Mouse (Mus musculus) kidney, adult 8-10 months (tissue): Measurements from ENCODE around the gene Ehf.

ENCODE experiments used
- DNase-seq, 2 experiments: peaks; one replicate each; pipeline ENCODE4 v3.0.0; 2022

Ehf gene

DNA sequence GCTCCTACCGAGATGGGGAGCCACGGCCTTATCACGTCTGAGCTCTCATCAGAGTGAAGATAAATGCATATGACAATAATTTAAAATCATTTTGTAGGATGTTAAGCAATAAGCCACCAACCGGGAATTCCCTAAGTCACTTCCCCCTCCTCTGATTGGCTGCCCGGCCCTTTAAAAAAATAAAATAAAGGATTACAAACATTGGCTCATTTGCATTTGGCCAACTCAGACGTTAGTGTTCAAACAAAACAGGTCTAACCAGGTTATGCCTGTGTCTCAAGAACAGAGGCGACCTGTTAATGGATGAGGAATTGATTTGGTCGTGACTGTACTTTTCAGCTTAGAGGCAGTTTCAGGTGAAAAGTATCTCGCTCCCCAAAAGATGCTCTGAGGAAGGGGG, at the start of gene Ehf:
Gene Ehf (minus strand): TSS at position 147 of the 400 bp plus-strand sequence.
- peak in 1 of 2 experiments; percentile 51 for DNase-seq

DNA sequence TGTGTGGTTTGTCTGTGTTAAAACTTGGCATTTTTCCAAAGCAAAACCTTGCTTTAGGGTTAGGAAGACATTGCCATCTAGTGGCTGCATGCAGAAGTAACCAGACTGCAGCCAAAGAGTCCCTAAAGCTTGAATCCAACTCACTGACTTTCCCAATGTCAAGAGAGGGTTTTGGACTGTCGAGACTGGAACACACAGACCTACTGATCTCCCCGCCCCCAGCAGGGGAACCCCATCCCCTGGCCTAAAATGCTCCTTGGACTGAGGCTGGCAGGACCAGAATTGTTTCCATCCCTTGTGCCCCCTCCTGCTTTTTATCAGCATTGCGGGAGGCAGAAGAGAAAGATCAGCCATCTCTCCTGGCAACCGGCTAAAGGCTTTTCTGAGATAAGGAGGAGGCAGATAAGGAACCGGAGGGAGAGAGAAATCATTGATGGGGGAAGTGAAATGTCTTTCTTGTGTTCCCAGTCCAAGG, 44.4 kb upstream of the Ehf start:
- DNase-seq, result peak; percentile 34 to 61

DNA sequence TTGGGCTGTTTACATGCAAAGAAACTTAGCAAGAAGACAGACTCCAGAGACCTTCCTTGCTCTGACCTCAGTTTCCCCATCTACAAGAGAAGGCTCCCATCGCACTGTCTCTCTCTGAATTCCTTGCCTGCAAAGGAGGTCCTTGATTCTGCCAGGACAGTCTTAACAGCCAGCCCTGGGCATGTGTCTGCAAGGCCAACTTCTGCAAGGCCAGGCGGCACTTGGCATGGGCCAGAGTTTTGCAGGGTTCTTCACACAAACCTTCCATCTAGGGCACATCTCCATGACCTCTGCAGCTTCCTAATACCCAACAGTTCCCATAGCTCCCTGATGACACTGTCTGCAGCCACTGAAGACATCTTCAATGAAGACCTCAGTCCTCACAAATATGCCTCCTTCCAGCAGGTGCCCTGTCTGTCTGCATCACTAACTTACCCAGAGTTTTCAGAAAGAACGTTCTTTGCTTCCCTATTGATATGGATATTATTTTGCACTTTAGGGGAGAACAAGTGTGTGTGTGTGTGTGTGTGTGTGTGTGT, 43.7 kb upstream of the Ehf start:
- DNase-seq, result no peak

DNA sequence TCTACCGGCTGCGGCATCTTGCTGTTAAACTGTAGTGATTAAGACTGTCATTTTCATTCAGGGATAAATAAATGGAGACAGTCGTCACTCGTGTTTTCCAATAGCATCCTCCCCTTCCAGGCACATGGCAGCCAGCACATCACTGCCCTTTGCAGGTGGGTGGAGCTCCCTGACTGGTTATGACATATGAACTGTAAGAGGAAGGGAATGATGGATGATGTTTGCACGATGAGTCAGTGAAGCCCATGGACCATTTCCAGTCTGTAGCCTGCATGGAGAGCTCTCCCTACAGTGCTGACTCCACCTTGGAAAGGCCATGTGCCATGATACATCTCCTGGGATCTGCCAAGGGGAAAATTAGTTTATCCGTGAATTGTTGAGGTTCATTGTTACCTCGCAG, 40.5 kb upstream of the Ehf start:
- no peak for DNase-seq

DNA sequence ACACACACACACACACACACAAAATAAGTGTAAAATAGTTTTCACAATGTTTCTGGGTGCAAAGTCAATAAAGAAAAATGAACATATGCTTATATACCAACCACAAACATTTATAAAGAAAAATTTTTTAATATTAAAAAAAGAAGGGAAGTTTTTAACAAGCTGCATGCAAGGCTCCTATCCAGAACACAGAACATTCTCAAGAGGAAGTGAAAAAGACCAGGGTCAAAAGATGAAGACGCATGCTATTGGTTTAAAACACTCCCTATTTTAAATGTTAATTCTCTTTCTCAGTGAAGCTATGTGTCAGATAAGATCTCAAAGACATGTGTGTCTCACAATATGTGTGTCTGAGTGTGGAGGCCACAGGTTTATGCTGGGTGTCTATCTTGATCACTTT, 39.0 kb upstream of the Ehf start:
- no peak for DNase-seq

DNA sequence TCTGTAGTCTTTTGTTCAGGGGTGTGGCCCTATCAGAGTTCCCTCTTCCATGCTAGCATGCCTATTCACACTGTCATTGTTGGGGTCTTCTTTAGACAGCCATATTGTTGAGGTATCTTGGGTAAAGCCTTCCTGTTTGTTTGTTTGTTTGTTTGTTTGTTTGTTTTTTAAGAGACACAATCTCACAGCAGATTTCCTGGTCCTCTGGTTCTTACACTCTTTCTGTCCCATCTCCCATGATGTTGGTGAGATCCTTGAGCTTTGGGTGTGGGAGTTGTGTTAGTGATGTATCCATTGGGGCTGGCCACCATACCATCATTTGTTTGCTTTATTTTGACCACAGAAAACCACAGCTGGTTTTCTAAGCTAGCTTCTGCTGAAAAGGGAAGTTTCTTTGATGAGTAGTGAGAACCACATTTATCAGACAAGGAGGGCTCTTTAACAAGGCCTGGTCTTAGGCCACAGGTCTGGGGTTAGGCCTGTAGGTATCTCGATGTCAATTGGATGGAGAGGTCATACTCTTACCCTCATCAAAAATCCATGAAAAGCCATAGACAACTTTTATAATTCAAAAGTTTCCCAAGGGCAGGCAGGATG, 38.4 kb upstream of the Ehf start:
- DNase-seq, result no peak

DNA sequence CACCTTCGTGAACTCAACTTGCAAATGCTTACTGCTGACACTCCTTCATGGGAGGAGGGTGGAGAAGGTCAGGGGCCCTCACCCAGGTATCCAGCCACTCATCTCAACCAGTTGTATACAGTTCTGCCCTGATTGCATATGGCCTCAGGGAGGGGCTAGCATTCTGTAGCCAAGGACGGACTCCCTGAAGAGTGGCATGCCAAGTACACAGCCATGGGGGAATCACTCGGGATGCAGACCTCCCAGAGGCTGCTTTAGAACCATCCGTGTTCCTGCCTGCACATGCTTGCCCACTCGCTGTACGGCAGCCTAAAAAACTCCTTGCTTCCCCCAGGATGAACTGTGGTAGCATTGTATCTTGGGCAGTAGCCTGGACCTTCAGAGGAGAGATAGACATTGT, 35.6 kb upstream of the Ehf start:
- DNase-seq, result no peak

DNA sequence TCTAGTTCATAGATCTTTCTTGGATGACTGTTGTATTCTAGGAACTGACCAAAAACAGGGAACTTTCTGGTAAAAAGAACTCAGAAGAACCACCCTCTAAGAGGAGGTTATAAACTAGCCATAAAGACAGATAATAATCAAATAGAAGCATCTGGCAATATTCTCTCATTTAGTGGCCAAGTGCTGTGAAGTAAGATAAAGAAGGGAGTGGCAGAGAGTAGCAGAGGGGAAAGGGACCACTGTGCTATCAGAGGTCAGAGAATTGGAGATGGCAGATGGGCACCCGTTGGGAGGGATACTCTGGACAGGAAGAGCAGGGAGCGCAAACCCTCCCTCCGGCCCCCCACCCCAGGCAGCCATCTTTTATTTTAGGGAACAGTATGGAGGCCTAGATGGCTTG, 34.3 kb upstream of the Ehf start:
- DNase-seq, result no peak

DNA sequence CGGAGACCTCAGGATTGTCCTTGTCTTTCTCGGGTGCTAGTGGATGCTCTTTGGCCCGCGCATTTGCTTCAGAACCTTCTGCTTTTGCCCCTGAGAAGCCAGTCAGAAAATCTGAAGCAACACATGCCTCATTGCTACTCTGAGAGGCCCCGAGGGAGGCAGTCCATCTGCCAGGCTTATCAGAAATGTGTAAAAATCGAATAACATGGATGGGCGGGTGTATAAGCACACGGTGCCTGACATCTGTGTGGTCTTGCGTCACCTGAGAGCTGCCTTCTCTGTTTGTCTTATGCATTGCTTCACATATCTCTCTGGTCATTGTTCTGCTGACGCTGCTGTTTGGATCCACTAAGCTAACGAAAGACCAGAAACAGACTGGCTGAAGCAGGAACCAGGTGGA, 33.5 kb upstream of the Ehf start:
- DNase-seq, result no peak

DNA sequence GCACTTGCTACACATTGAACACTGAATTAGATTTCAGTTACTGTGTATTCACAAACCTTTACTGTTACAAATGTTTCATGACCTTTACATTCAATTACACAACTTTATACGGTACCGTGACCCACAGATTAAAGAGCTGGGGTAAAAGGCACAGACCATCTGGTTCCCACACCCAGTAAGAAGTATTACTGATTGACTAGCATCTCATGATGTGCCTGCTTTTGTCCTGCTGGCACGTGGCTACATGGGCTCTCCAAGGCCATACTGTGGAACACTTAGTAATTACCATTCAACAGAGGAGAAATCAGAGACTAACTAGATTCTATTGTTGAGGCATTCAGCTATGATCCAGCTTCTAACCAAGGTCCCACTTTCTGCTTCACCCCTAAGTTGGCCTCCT, 32.9 kb upstream of the Ehf start:
- no peak for DNase-seq

DNA sequence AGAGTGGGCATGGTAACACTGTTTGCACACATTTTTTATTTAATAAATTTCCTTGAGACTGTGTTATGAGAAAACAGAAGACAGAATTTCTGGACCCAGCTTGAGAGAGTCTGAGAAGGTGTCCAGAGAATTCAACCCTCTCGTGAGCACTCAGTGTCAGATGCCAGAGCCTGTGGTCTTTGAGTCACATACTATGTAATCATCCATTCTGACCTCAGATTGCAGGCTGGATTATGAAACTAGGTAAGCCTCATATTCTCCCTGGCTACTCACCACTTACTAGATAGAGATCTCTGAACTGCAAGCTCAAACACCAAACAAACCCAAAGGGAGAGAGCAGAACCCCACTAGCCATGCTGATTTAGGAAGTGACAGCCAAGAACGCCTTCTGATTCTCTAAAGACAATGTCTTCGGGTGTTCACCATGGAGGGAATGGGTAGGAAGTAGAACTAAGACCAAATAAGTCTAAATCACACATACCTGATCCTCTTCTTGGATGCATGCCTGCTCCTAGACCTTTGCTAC, 28.7 kb upstream of the Ehf start:
- no peak for DNase-seq

DNA sequence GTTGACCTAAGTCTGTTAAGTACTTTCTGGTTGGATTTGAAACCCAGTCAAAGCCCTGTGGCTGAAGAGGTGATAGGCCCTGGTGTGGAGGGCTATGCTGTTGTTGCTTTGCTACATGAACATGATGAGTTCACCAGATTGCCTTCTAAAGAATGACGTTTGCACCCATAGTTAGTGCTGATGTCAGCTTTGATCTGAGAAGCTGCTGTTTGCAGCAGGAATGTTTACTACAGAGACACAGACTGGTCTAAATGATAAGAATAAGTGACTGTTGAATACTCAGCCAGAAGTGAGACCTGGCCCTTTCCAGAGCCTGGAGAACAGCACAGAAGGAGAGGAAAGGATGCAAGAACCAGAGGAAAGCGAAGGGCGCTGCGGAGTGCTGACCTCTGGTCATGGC, 25.7 kb upstream of the Ehf start:
- DNase-seq, result no peak

DNA sequence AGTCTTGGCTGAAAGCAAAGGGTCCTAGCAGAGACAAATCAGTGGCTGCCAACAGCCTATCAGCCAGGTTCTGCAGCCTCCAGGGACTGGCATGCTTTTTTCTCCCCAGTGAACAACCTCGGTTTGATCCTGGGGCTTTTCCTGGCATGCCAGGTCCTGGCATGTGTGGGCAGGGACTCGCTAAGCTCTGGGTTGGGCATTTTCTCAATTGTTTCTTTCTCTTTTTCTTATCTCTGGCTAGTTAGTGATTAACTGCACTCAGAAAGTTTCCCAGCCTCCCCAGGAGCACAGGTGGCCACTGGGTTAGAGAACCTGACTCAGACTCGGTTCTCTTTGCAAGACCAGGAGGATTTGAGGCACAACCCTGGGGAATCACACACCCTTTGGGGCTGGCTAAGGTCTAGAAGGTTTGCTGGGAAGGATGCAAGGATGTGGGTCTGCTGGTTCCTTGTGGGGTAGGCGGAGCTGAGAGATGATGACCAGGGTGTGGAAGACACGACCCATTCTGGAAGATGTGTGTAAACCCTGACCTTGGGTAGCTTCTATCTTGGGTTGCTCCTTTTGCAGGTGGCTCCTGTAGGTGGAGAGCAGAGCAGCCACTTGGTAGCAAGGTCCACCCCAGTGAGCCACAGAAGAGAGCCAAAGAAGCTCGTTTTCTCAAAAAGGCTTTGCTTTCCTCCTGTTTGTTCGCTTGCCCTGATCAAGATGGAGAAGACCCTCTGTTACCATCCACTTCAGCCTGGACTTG, 22.4 kb upstream of the Ehf start:
- DNase-seq, result no peak

DNA sequence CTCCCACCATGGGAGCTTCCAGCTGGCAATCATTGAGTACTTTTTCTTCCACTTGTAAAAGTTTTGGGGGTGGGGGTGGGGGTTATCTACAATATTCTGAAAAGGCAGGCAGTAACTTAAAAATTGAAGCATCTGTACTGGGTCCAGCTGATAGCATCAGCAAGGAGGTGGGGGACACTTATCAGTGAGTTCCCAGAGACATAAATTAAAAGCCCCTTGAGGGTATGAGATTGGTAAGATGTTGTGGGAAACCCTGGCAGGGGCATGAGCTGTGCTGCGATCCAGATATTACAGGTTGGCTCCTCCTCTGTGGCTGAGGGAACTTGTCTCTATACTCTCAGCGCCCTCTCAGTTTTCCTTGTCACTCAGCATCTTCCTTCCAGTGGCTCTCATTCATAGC, 21.2 kb upstream of the Ehf start:
- no peak for DNase-seq

DNA sequence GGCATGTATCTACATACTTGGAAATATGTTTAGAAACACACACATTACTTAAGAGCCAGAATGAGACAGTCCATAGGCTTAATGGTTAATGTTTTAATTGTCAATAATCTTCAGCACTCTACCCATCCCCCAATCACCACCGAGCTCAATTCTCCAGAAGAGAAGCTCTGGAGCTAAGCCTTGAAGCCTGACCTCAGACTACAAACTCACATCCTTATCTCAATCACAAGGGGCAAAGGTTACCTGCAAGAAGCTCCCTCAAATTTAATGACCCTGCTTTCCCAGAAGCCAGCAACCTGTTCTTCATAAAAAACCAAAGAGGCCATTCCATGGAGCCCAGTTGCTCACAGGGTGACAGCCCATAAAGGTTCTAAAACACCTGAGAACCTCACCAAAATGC, 19.1 kb upstream of the Ehf start:
- no peak for DNase-seq

DNA sequence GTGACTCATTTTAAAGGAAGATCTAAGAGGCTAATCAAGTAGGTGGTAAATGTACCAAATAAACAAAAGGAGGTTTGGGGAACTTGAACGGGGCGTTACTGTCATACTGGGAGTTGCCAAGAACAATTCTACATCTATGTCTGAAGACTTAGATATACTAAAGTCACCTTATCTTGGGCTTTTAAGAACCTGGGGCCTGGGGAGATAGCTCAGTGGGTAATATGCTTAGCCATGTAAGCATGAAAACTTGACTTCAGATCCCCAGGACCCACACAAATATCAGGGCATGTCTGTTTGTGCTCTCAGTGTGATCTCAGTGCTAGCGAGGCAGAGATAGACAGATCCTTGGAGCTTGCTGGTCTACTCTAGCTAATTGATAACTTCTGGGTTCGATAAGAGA, 18.6 kb upstream of the Ehf start:
- DNase-seq, result no peak

DNA sequence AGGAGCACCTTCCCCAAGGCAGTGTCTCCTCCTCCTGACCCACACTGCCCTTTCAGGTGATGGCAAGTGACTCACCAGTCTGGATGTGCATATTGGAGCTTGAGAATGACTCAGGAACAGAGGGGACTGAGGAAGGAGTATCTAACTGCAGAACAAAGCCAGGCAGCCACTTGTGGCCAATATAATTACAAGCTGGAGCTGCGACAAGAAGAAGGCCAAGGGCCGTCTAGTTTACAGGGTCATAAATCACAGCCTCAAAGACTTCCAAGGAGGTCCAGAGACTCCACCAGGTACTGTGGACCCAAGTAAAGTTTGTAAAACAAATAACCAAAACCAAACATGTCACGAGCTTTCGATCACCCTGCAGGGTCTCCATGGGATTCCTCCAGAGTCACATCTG, 10.9 kb upstream of the Ehf start:
- DNase-seq, result no peak

DNA sequence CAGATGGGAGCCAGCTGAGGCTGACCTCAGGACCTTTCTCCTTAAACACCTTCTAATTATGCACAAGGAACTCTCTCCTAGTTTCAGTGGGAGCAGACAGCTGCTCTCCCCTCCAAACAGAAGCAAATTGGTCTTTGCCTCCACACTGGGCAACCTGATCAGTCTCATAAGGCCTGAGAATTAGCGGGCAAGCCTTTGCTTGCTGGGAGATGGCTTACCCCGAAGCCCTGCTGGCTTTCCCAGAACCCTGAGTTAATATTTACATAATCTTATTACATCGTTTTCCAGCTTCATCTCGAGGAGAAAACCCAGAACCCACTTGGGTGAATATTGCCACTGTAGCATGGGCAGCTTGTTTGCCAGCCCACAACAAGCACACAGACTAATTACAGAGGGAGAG, 9.6 kb upstream of the Ehf start:
- DNase-seq, result peak in 1 of 2 experiments; percentile 32

DNA sequence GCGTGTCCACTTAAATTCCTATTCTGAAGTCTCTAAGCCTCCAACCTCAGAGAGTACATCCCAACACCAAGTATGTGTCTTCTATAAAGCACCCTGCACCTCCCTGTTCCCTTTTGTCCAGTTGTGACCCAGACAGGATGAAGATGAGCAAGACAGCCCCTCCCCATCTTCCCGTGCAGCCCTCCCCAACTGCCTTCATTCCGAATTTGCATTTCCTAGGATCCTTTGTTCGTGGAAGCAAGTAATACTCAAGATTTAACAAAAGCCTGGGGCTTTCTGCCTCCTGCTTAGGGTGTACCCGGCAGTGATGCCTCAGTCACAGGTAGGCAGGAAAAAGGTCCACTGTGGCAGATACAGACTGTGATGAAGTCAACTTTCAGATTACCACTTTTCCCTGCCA, 7.6 kb upstream of the Ehf start:
- DNase-seq, result no peak

DNA sequence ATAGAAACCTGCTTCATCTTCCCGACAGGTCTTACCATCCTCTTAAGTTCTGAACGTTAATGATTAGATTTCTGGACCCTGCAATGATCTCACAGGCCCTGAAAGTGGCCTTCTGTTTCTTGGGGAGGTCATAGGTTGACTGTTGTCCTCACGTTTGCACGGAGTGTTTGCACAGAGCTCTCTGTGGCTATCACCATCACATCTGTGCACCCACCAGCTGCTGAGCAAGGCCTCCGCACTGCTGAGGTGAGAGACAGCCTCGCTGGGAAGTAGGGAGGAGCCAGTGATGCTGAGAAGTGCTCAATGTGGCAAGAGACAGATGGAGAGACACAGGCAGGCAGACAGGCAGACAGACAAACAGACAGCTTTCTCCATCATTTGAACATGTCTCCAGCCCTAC, 3.6 kb upstream of the Ehf start:
- no peak for DNase-seq

DNA sequence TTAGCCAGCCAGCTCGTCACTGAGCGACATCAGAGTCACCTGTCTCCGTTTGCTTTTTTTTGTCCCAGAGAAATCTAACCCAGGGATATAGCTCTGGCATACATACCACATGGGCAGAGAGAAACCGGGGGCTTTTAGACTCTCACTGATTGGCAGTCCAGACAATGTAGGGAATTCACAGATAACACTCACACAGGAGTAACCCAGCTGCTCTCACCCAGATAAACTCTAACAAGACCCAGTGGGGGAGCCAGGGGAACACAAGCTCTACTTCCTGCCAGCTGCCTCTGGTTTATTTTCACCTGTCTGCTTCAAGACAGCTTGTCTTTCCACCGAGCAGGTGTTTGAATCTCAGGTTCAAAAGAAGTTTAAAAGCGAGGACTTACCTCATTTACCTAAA, 409 bp downstream of the Ehf start:
- no peak for DNase-seq

DNA sequence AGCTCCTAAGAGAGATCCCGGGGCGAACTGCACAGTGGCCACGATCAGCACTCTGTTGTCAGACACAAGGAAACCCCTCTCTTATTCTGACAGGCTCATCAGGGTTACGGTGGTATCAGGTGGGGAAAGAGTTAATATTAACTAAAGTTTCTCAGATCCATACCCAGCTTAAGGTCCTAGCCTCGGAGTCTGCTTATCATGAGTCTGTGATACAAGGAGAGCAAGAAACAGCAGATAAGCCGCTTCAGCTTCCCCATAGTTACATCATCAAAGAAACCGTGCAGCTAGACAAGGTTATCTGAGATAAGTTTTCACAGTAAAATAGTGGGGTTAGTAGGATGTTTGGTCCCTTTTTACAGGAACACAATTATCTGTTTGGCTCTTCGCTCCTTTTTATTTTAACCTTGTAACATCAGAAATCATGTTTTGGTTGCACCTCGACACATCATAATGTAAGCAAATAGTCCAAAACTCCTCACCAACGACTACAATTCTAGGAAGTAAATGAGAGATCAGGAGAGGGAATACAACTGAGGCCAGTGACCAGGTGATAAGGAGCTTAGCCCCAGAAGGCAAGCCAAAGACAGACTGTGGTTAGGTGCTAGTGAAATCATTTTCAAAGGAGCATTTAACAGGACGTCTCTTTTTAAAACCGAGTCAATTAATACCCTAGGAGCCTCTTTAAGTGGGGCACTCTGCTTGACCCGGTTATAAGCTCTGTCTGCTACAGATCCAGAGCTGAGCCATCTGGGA, 4.2 kb downstream of the Ehf start:
- no peak for DNase-seq

DNA sequence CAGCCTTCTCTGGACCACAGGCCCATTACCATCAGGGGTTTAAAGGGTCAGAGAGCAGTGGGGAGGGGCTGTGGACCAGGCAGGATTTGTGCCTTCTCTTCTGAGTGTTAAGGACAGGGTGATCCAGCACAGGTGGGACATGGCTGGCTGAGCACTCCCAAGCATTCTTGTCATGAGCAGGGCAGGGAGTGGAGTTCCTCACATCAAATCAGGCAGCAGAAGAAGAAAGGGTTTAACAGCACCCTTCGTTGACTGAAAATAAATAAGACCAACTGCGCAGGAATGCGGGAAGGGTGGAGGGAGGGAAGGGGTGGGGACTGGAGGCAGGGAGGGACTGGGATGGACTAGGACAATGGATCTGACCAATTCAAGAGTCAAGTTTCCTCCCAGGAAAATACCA, 8.6 kb downstream of the Ehf start:
- DNase-seq, result peak in 1 of 2 experiments; percentile 36

DNA sequence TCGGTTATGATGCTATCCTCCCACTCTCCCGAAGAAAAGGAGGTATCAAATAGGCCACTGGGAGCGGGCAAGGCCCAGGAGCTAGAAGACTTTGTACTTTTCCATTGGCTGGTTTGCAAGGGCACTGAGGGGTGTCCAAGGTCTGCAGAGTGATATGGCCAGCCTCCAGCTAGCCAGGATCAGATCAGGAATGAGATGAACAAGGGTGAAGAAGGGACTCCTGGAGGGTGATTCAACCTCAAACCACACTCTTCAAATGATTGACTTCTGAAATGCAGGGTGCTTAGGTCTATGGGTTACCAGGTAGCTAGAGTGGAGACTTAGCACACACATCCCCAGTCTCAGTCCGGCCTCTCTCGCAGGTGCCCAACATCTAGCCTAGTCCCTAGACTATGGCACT, 9.3 kb downstream of the Ehf start:
- DNase-seq, result peak; percentile 72 to 74
